Mouse (Mus musculus) urinary bladder, adult 18-20 months (tissue): ENCODE measurements around the gene Olfr1097.

ENCODE experiments used
- DNase-seq, 2 experiments: peaks; one replicate each; pipeline ENCODE4 v3.0.0; 2022; ENCODE audit warnings: low spot score in 2 of 2, mixed read lengths in 2 of 2

Gene Olfr1097

DNA sequence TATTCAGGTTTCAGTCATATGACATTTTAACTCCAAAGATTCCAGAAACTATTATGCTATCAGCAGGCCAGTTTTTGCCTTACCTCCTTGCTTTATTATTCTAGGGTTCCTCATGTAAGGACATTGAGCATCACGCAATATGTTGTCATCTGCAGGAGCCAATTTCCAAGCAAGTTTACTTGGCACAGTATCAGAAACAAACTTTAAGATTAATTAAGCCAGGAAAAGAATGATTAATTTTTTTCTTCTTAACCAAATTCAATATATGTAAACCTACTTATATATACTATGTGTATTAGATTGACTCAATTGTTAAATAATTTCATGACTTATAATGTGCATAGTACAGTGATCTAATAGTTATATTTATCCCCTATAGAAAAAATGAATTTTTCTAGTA, at the start of gene Olfr1097:
Gene Olfr1097, minus strand, starts transcription at position 101 of the 400 bp plus-strand sequence.
- DNase-seq: no peak

DNA sequence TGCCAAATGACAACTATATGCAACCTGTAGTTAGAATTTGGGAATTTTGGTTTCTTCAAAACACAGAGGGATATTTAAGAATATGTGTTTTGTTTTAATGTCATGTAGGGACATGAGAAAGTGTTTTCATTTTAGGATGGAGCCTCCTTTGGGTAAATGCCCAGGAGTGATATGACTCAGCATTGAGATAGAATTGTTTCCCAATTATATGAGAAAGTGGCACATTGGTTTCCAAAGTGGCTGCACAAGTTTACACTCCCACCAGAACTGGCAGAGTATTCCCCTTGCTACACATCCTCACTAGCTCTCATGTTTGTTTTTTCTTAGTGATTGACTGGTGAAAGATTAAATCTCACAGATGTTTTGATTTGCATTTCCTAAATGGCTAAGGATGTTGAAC, 34.5 kb upstream of the Olfr1097 start:
- no peak for DNase-seq

DNA sequence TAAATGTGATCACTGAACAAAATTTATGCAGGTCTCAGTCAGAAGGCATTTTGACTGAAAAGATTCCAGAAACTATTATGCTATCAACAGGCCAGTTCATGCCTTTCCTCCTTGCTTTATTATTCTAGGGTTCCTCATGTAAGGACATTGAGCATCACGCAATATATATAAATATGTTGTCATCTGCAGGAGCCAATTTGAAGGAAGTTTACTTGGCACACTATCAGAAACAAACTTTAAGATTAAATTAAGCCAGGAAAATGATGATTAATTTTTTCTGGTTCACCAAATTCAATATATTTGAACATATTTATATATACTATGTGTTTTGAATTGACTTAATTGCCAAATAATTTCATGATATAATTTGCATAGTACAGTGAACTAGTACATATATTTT, 32.4 kb upstream of the Olfr1097 start, which contains the start of gene Olfr1098:
Gene Olfr1098, minus strand, starts transcription at position 101 of the 400 bp plus-strand sequence.
- DNase-seq: no peak

DNA sequence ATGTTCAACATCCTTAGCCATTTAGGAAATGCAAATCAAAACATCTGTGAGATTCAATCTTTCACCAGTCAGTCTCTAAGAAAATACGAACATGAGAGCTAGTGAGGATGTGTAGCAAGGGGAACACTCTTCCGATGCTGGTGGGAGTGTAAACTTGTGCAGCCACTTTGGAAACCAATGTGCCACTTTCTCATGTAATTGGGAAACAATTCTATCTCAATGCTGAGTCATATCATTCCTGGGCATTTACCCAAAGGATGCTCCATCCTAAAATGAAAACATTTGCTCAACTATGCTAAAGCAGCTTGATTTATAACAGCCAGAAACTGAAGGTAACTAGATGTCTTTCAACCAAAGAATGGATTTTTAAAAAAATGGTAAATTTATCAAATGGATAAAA, 13.6 kb upstream of the Olfr1097 start:
- DNase-seq: no peak

DNA sequence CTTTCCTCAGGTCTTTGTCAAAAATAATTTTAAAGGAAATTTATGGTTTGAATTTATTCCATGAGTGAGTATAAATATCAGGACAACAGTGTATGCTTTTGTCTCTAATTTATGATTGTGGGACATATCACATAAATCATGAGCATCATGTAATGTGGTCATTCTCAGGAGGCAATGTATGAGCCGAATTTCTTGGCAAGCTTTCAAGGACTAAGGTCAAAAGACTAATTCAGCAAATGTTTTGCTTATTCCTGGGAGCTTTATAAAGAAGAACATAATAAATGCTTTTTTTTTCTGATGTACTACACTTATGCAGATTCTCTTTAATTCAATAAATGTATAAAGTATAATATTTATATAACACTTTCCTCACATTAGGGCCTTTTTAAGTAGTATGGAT, 17.3 kb downstream of the Olfr1097 start, which contains the start of gene Gm13723:
Gene Gm13723, minus strand, starts transcription at position 101 of the 400 bp plus-strand sequence.
- no peak for DNase-seq

DNA sequence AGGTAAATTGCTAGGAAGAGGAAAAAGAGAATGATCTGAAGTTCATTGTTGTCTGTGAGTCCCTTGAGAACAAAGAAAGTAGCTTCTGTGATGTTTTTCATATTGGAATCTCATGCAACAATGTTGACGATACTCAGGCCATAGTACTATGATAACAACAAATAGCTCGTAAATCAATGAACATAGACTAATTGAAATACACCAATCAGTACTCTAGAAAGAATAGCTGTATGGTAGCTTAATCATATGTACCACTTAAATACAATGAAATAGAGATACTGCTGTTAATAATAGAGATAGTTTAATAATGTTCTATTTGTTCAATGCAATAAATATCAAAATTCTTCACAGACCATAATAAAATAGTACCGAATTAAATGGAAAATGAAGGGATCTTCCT, 40.4 kb downstream of the Olfr1097 start, which contains the start of gene Olfr1095:
Gene Olfr1095, minus strand, starts transcription at position 101 of the 400 bp plus-strand sequence.
- no peak for DNase-seq
